Mouse (Mus musculus): Measurements from ENCODE around the gene Tmed9.
A peak's percentile ranks its signal among the peaks of the same experiment; 100 is the strongest.

The Tmed9 gene

GRCm38 (mm10) chr13:55573432-55573831 is at the start of gene Tmed9:
Gene Tmed9, plus strand, starts transcription at chr13:55573732.
- no peak for DNase-seq (ENCODE audit: low spot score in 2 of 2)

- no peak for DNase-seq (ENCODE audit: low spot score in 2 of 2)
Measured at GRCm38 (mm10) chr13:55523951-55524600, 49.5 kb upstream of the Tmed9 start.

- DNase-seq (ENCODE audit: low spot score in 2 of 2): peak in 1 of 2 experiments; percentile 16
Measured at GRCm38 (mm10) chr13:55525733-55526553, 47.6 kb upstream of the Tmed9 start.

GRCm38 (mm10) chr13:55527212-55527611 is 46.3 kb upstream of the Tmed9 start:
- DNase-seq (ENCODE audit: low spot score in 2 of 2): peak in 1 of 2 experiments; percentile 19

GRCm38 (mm10) chr13:55527834-55528772 is 45.4 kb upstream of the Tmed9 start:
- DNase-seq (ENCODE audit: low spot score in 2 of 2): peak in 1 of 2 experiments; percentile 42

GRCm38 (mm10) chr13:55529198-55529915 is 44.2 kb upstream of the Tmed9 start, which contains the start of gene Dok3:
Gene Dok3, minus strand, starts transcription at chr13:55529296.
- peak in 1 of 2 experiments; percentile 85 for DNase-seq (ENCODE audit: low spot score in 2 of 2)

- DNase-seq (ENCODE audit: low spot score in 2 of 2): no peak
Measured at GRCm38 (mm10) chr13:55535191-55535590, 38.3 kb upstream of the Tmed9 start.

GRCm38 (mm10) chr13:55535796-55536193 is 37.7 kb upstream of the Tmed9 start:
- DNase-seq (ENCODE audit: low spot score in 2 of 2): no peak

- peak; percentile 98 to 99 for DNase-seq (ENCODE audit: low spot score in 2 of 2)
Measured at GRCm38 (mm10) chr13:55536194-55537175, 37.0 kb upstream of the Tmed9 start, which contains the start of gene Ddx41. Gene Ddx41, minus strand, starts transcription at chr13:55536658.

- peak in 1 of 2 experiments; percentile 39 for DNase-seq (ENCODE audit: low spot score in 2 of 2)
Measured at GRCm38 (mm10) chr13:55540933-55541332, 32.6 kb upstream of the Tmed9 start.

GRCm38 (mm10) chr13:55542891-55543290 is 30.6 kb upstream of the Tmed9 start:
- no peak for DNase-seq (ENCODE audit: low spot score in 2 of 2)

GRCm38 (mm10) chr13:55543447-55543846 is 30.1 kb upstream of the Tmed9 start:
- no peak for DNase-seq (ENCODE audit: low spot score in 2 of 2)

- DNase-seq (ENCODE audit: low spot score in 2 of 2): no peak
Measured at GRCm38 (mm10) chr13:55544792-55545191, 28.7 kb upstream of the Tmed9 start.

- DNase-seq (ENCODE audit: low spot score in 2 of 2): no peak
Measured at GRCm38 (mm10) chr13:55547916-55548315, 25.6 kb upstream of the Tmed9 start.

- no peak for DNase-seq (ENCODE audit: low spot score in 2 of 2)
Measured at GRCm38 (mm10) chr13:55548426-55548825, 25.1 kb upstream of the Tmed9 start.

GRCm38 (mm10) chr13:55549061-55549460 is 24.5 kb upstream of the Tmed9 start:
- no peak for DNase-seq (ENCODE audit: low spot score in 2 of 2)

- no peak for DNase-seq (ENCODE audit: low spot score in 2 of 2)
Measured at GRCm38 (mm10) chr13:55555921-55556320, 17.6 kb upstream of the Tmed9 start.

GRCm38 (mm10) chr13:55557499-55557898 is 16.0 kb upstream of the Tmed9 start:
- no peak for DNase-seq (ENCODE audit: low spot score in 2 of 2)

GRCm38 (mm10) chr13:55563266-55563879 is 10.2 kb upstream of the Tmed9 start:
- no peak for DNase-seq (ENCODE audit: low spot score in 2 of 2)
